Mouse (Mus musculus): Measurements from ENCODE around the gene Dhx37.

- TF ChIP-seq POLR2A (IDR thresholded peaks at IDR 0.05; ENCODE audit: low read depth, low read length) (no peak), CTCF (IDR thresholded peaks at IDR 0.05; ENCODE audit: extremely low read depth, insufficient read length, insufficient replicate concordance, low read depth, low read length) (no peak)
Measured at GRCm38 (mm10) chr5:125470713-125471112, 36.8 kb upstream of the Dhx37 start.
